Mouse (Mus musculus) lung, embryonic 15.5 days (tissue): ENCODE measurements around the gene Acr. TPM values are rescaled to one million over a fixed set of nuclear protein-coding genes. Genes with fewer than 3 reads are reported as not detected.

Experiments
- polyA plus RNA-seq: library from polyadenylated mRNA; unstranded; fragments of >200 nt; fragmentation: Nextera tagmentation; extraction: Ambion mirVana; gene quantifications from 2 replicates; pipeline ENCODE4 v1.2.1, GENCODE M21; 2015

Acr gene
- polyA plus RNA-seq, 1 experiment from 2014 or later = 0.20 TPM

Other genes starting within 250 kb of the Acr start
- 0.45 and 0.69 TPM in 2 replicates for gene Adm2, start 245.6 kb upstream of the Acr start, polyA plus RNA-seq
- not detected in 2 replicates for gene Miox, start 233.9 kb upstream of the Acr start, polyA plus RNA-seq
- 70.7 and 74.4 TPM in 2 replicates for gene Lmf2, start 212.7 kb upstream of the Acr start, polyA plus RNA-seq
- gene Ncaph2, start 212.6 kb upstream of the Acr start, polyA plus RNA-seq = 160 and 168 TPM in 2 replicates
- 5.6 and 5.9 TPM in 2 replicates for gene Sco2, start 194.5 kb upstream of the Acr start, polyA plus RNA-seq
- gene Tymp, start 191.3 kb upstream of the Acr start, polyA plus RNA-seq = 1.1 and 1.7 TPM in 2 replicates
- gene Odf3b, start 189.0 kb upstream of the Acr start, polyA plus RNA-seq = 3.0 and 4.1 TPM in 2 replicates
- not detected in 2 replicates for gene Klhdc7b, start 183.4 kb upstream of the Acr start, polyA plus RNA-seq
- gene Syce3, start 157.8 kb upstream of the Acr start, polyA plus RNA-seq = not detected in 2 replicates
- 4.2 and 5.1 TPM in 2 replicates for gene Cpt1b, start 142.5 kb upstream of the Acr start, polyA plus RNA-seq
- 2.3 and 2.4 TPM in 2 replicates for gene C730034F03Rik, start 138.7 kb upstream of the Acr start, polyA plus RNA-seq
- gene Gm44502, start 138.6 kb upstream of the Acr start, polyA plus RNA-seq = 0.40 TPM in 1 of 2 replicates, not detected in the other
- 51.3 and 57.9 TPM in 2 replicates for gene Chkb, start 138.4 kb upstream of the Acr start, polyA plus RNA-seq
- gene Mapk8ip2, start 114.4 kb upstream of the Acr start, polyA plus RNA-seq = 0.65 and 0.97 TPM in 2 replicates
- gene Arsa, start 90.9 kb upstream of the Acr start, polyA plus RNA-seq = 21.5 and 22.7 TPM in 2 replicates
- 2.5 and 2.8 TPM in 2 replicates for gene Shank3, start 68.7 kb upstream of the Acr start, polyA plus RNA-seq
- 45.9 and 46.2 TPM in 2 replicates for gene Rabl2, start 23.6 kb downstream of the Acr start, polyA plus RNA-seq